Mouse (Mus musculus) cerebellum, adult 11-12 months (tissue): ENCODE measurements around the gene Psen2.

ENCODE experiments used
- DNase-seq: peaks from one replicate; pipeline ENCODE4 v3.0.0; 2022

Psen2 gene

GRCm38 (mm10) chr1:180197956-180198355 lies 65.3 kb downstream of the Psen2 start:
- no peak for DNase-seq

GRCm38 (mm10) chr1:180196508-180196907 lies 66.7 kb downstream of the Psen2 start:
- peak; percentile 51 for DNase-seq

GRCm38 (mm10) chr1:180195703-180196381 lies 67.4 kb downstream of the Psen2 start:
- DNase-seq = peak; percentile 99

GRCm38 (mm10) chr1:180194781-180195471 lies 68.3 kb downstream of the Psen2 start:
- DNase-seq = peak; percentile 57

- DNase-seq = no peak
Measured at GRCm38 (mm10) chr1:180194048-180194447, 69.2 kb downstream of the Psen2 start.

GRCm38 (mm10) chr1:180193391-180193935 lies 69.8 kb downstream of the Psen2 start:
- DNase-seq = no peak

GRCm38 (mm10) chr1:180192866-180193265 lies 70.4 kb downstream of the Psen2 start:
- DNase-seq = no peak

- DNase-seq = no peak
Measured at GRCm38 (mm10) chr1:180191651-180192220, 71.5 kb downstream of the Psen2 start.

GRCm38 (mm10) chr1:180191112-180191511 lies 72.1 kb downstream of the Psen2 start:
- DNase-seq = no peak

- DNase-seq = no peak
Measured at GRCm38 (mm10) chr1:180188951-180189350, 74.3 kb downstream of the Psen2 start.

- no peak for DNase-seq
Measured at GRCm38 (mm10) chr1:180186371-180186770, 76.9 kb downstream of the Psen2 start.

- DNase-seq = no peak
Measured at GRCm38 (mm10) chr1:180185877-180186276, 77.4 kb downstream of the Psen2 start.

GRCm38 (mm10) chr1:180184768-180185167 lies 78.5 kb downstream of the Psen2 start:
- no peak for DNase-seq

- DNase-seq = no peak
Measured at GRCm38 (mm10) chr1:180183525-180184159, 79.6 kb downstream of the Psen2 start.

GRCm38 (mm10) chr1:180182731-180183130 lies 80.5 kb downstream of the Psen2 start:
- DNase-seq = no peak

GRCm38 (mm10) chr1:180181966-180182319 lies 81.3 kb downstream of the Psen2 start:
- no peak for DNase-seq

- DNase-seq = no peak
Measured at GRCm38 (mm10) chr1:180181304-180181965, 81.8 kb downstream of the Psen2 start.

GRCm38 (mm10) chr1:180179840-180180239 lies 83.4 kb downstream of the Psen2 start:
- no peak for DNase-seq

GRCm38 (mm10) chr1:180179100-180179499 lies 84.1 kb downstream of the Psen2 start:
- no peak for DNase-seq

- DNase-seq = no peak
Measured at GRCm38 (mm10) chr1:180178340-180178739, 84.9 kb downstream of the Psen2 start.
